Mouse (Mus musculus): ENCODE results near the gene Rpp38.

The Rpp38 gene

DNA sequence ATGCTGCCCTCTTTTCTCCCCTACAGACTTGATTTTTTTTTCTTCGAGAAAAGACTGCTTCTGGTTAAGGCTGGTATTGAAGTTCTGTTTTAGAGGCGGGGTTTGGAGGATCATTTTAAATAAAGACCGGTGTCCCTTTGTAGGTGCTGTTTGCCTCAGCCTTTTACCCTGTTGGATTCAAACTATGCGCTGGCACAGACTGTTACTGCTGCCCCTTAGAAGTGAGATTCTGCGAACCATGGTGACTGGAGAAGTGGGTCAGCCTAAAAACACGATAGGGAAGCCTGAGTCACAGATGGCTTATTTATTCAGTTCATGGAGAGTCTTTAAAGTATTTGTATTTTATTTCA lies 47.3 kb downstream of the Rpp38 start:
- DNase-seq, result no peak

GRCm38 (mm10) chr2:3284473-3285180 lies 47.8 kb downstream of the Rpp38 start:
- peak; percentile 76 for DNase-seq

- peak; percentile 100 for DNase-seq
Observed at GRCm38 (mm10) chr2:3283602-3284472, 48.6 kb downstream of the Rpp38 start, which contains the start of gene Nmt2. Nmt2 (plus strand) TSS chr2:3284212.

GRCm38 (mm10) chr2:3282866-3283601 lies 49.4 kb downstream of the Rpp38 start:
- no peak for DNase-seq

GRCm38 (mm10) chr2:3281311-3281710 lies 51.1 kb downstream of the Rpp38 start:
- no peak for DNase-seq
